Mouse (Mus musculus) kidney, adult 2 months (tissue): Measurements from ENCODE around the gene Rgma.

Source experiments
- CTCF ChIP-seq: fragments of 200-500 bp; conservative IDR thresholded peaks from 2 replicates; pipeline ENCODE4 v1.5.1; 2011; ENCODE audit warnings: low read depth, mild to moderate bottlenecking, control low read depth, low read length, moderate library complexity, mixed read lengths; ENCODE audit not compliant: insufficient read depth, insufficient read length
- POLR2A ChIP-seq: fragments of 200-500 bp; IDR thresholded peaks from one replicate; pipeline ENCODE4 v1.6.1; 2011; ENCODE audit warnings: low read depth, low read length, control low read depth

DNA sequence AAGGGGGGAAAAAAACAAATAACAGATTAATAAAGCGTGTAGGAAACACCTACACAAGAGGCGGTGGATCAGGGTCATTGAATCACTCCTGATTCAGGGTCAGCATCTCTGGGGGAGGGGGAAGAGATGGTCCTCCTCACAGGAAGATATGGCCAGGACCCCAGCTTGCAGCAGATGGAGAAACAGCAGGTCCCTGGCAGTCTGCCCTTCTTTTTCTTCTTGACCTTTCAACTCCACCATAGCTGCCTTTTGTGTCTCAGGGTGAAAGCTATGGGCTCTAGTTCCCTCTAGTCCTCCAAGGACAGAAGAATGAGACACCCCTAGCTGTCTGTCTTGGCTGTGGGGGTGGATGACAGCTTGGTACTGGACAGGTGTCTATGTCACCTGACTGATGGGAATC is 17.7 kb upstream of the Rgma start:
- TF ChIP-seq POLR2A (no peak), CTCF (no peak)
